Mouse (Mus musculus): Measurements from ENCODE around the gene Rpp21. TPM values are rescaled to one million over a fixed set of nuclear protein-coding genes. Genes with fewer than 3 reads are reported as not detected.

Gene Rpp21
- polyA plus RNA-seq (2012; ENCODE audit: insufficient read depth, insufficient read length, low replicate concordance, missing spikeins): not detected in 2 replicates

DNA sequence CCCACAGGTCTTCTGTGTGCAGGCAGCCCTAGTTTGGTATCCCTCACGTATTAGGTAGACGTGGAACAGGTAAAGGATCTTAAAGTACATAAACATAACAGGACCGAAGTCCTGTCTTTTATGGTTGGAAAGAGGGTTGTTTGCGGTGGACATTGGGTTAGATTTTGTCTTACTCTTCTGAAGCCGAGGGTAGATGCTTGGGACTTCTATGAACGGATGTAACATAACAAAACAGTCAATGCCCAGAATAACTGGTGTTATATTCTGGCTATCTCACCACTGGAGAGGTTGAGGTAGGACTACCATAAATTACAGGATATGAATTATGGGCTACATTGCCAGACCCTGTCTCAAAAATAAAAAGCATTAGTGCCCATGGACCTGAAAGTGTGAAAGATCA, at the start of gene Rpp21:
TSS of gene Rpp21 (minus strand) at position 101 of the 400 bp plus-strand sequence.
- peak within 1 kb of the TSS; percentile 84 for H3K4me3 ChIP-seq (ENCODE audit: insufficient read depth, low read depth, low read length)
- WGBS: 42% methylated on average over 6 of the region's 6 CpGs

DNA sequence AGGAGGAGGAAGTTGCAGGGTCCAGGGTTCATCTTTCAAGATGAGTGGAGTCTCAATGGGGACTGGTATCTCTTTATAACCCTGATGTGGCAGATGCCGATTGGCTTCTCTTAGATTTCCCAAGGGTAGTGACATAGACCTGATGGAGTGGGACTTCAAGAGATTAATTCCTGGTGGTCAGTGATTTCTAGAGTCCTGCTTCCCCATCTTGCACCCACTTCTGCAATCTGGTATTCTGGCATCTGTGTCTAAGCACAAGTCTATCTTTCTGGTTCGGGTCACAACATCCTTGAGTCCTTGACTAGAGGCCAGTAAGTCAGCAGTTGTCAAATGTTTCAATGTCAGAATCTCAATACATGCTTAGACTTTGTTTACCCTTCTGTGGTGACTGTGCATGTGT, 28.5 kb upstream of the Rpp21 start, which contains the start of gene H2-M10.2:
TSS of gene H2-M10.2 (minus strand) at position 101 of the 400 bp plus-strand sequence.
- Histone ChIP-seq H3K4me1 (ENCODE audit: control insufficient read depth, insufficient read depth, low read length) (no peaks in the 10 kb centered on the region), H3K4me3 (ENCODE audit: insufficient read depth, low read depth, low read length) (no peak within 1 kb of the TSS), H3K27ac (ENCODE audit: insufficient read depth, low read depth, low read length) (no peak within 1 kb of the TSS)
- TF ChIP-seq POLR2A (IDR thresholded peaks at IDR 0.05; ENCODE audit: insufficient read depth, low read depth, low read length) (no peak), CTCF (IDR thresholded peaks at IDR 0.05; ENCODE audit: insufficient read depth, low read depth, low read length) (no peak)
- 92% methylated on average over 2 of the region's 2 CpGs for WGBS

More for the DNA sequence above, at the start of gene Rpp21:
- Histone ChIP-seq H3K4me1 (ENCODE audit: control insufficient read depth, insufficient read depth, low read length) (no peaks in the 10 kb centered on the region), H3K27ac (ENCODE audit: insufficient read depth, low read depth, low read length) (peak within 1 kb of the TSS; percentile 63; the same call in 1 of the 2 replicates)
- no peak for TF ChIP-seq POLR2A (IDR thresholded peaks at IDR 0.05; ENCODE audit: insufficient read depth, low read depth, low read length)

DNA sequence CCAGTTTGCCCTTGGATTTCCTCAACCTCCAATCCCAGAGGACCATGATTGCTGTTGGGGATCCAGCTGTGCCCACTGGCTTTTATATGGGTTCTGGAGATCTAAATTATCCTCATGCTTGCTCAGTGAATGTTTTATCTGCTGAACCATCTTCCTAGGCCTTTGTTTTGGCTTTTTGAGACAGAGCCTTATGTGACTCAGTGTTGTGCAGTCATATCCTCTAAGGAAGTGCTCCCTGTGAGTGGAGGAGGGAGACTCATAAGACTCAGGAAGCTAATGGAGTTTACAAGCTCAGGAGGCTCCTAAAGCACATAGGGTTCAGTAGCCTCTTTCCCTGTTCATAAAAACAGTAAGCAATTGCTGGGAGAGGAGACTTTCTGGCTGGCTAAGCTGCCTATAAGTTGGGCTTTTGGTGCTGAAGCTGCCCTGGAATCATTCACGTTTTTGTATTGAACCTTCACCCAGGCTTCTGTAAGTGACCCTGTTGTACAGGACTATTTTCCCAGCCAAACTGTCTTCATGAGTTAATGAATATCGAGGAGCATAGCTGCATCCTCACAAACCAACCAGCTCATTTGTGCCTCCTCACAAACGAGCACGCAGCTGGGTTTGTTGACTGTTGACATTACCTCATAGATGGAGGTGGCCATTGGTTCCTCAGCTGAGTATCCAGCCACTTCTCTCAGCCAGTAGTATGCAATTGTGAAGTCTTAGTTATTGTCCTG, 23.8 kb upstream of the Rpp21 start:
- H3K27ac ChIP-seq (ENCODE audit: insufficient read depth, low read depth, low read length): no peak overlapping the region
- no peaks in the 10 kb centered on the region for H3K4me1 ChIP-seq (ENCODE audit: control insufficient read depth, insufficient read depth, low read length)
- WGBS: 95% methylated on average over 4 of the region's 4 CpGs
- no peak overlapping the region for H3K4me3 ChIP-seq (ENCODE audit: insufficient read depth, low read depth, low read length)
- no peak for TF ChIP-seq CTCF (IDR thresholded peaks at IDR 0.05; ENCODE audit: insufficient read depth, low read depth, low read length)
- no peak for TF ChIP-seq POLR2A (IDR thresholded peaks at IDR 0.05; ENCODE audit: insufficient read depth, low read depth, low read length)

DNA sequence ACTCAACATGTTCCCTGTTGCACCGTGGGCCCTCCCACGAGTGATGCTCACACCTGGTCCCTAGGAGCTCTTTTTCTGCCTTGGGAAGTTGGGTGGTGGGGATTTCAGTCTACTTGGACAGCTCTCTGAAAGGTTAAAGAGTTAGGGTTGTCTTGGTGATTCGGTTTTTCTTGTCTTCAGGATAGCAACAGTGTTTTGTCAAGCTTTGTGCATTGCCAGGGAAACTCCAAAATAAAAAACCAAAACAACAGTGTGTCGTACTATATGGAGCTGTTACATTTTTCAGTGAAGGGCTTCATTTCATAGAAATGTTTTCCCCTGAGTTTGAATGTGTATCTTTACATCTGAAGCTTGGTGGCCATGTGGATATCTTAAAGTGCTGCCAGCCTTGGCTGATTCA, 16.9 kb upstream of the Rpp21 start:
- no peak overlapping the region for H3K27ac ChIP-seq (ENCODE audit: insufficient read depth, low read depth, low read length)
- WGBS: 83% methylated on average over 4 of the region's 4 CpGs

DNA sequence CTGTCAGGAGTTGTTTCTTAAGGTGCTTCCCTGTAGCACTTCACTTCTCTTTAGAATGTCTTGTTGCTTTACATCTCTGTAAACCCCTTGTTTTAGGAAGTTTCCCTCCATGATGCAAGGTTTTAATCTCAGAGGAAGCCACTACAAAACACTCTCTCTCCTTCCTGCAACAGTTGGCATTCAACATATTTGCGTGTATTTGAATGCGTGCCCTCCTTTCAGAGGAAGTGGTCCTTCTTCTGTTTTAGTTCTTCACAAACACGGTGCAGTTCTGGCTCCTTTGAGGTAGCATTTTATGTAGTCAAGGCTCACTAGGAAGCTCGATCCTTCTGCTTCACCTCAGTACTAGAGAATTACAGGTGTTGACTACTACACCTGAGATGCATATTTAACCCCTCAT, 15.9 kb upstream of the Rpp21 start:
- TF ChIP-seq POLR2A (IDR thresholded peaks at IDR 0.05; ENCODE audit: insufficient read depth, low read depth, low read length) (no peak), CTCF (IDR thresholded peaks at IDR 0.05; ENCODE audit: insufficient read depth, low read depth, low read length) (no peak)
- Histone ChIP-seq H3K4me1 (ENCODE audit: control insufficient read depth, insufficient read depth, low read length) (peaks cover 16% of the 10 kb centered on the region), H3K4me3 (ENCODE audit: insufficient read depth, low read depth, low read length) (no peak overlapping the region), H3K27ac (ENCODE audit: insufficient read depth, low read depth, low read length) (no peak overlapping the region)
- 69% methylated on average over 4 of the region's 4 CpGs for WGBS

More for the DNA sequence above, 16.9 kb upstream of the Rpp21 start:
- TF ChIP-seq CTCF (IDR thresholded peaks at IDR 0.05; ENCODE audit: insufficient read depth, low read depth, low read length): no peak
- no peak for TF ChIP-seq POLR2A (IDR thresholded peaks at IDR 0.05; ENCODE audit: insufficient read depth, low read depth, low read length)
- no peak overlapping the region for H3K4me3 ChIP-seq (ENCODE audit: insufficient read depth, low read depth, low read length)
- peaks cover 16% of the 10 kb centered on the region for H3K4me1 ChIP-seq (ENCODE audit: control insufficient read depth, insufficient read depth, low read length)

DNA sequence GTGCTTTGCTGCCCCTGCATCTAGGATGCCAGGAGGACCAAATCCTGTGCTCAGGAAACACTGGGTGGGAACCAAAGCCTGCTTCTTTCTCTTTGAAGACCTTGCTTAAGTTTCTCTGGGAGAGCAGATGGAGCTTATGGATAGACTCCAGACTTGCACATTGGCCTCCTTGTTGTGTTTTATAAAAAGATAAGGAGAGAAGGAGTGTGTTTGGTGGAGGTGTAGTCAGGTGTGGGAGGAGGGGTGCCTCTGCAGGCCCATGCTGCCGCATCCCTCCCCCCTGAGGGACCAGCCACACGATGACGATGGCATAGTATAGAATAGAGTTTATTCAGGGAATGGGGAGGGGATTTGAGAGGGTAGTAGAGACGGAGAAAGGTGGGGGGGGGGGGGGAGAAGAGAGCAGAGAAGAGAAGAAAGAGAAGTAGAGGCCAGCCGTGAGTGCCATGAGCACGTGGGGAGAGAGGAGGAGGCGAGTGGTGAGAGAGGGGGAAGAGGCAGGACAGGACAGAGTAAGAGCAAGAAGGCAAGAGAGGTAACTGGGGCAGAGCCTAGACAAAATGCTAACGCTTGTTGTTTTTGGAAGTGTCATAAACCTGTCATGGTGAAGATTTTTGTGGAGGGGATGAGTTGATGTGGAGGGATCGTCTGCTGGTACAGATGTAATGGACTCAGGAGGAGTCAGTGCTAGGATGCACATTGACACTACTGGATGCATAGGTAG, 14.9 kb upstream of the Rpp21 start:
- H3K4me1 ChIP-seq (ENCODE audit: control insufficient read depth, insufficient read depth, low read length): peaks cover 16% of the 10 kb centered on the region
- 67% methylated on average over 9 of the region's 9 CpGs for WGBS
- no peak overlapping the region for H3K27ac ChIP-seq (ENCODE audit: insufficient read depth, low read depth, low read length)
- TF ChIP-seq POLR2A (IDR thresholded peaks at IDR 0.05; ENCODE audit: insufficient read depth, low read depth, low read length) (no peak), CTCF (IDR thresholded peaks at IDR 0.05; ENCODE audit: insufficient read depth, low read depth, low read length) (no peak)
- H3K4me3 ChIP-seq (ENCODE audit: insufficient read depth, low read depth, low read length): peak overlapping the region; percentile 81

DNA sequence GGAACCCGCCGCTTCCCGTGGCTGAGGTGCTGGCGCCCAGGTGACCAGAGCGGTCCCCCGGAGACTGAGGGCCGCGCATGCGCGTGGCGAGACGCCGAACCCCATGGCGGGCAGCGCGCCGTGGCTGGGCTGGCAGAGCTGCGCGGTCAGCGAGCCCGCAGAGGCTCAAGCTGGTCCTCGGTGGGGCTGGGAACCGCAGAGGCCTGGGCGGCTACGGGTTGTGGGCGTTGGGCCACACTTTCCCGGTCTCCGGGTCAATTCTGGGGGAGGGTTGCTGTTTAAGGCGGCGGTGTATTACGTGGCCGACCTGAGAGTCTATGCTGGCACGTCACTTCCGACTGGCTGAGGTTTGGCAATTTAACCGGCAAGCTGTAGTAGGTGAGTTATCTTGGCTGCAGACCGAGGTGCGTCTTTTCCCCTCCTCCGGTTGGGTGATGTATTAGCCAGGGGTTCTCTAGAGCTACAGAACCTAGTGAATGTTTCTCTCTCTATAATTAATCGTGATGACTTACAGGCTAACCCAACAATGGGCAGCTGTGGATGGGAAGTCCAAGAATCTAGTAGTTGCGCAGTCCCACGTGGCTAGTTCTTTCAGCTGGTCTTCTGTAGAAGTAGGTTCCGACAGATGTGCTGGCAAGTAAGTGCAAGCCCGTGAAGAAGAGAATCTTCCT, 13.9 kb upstream of the Rpp21 start, which contains the start of gene Trim39:
TSS of gene Trim39 (minus strand) at position 662 of the 671 bp plus-strand sequence.
- WGBS: under 1% methylated on average over 42 of the region's 43 CpGs
- H3K27ac ChIP-seq (ENCODE audit: insufficient read depth, low read depth, low read length): peak within 1 kb of the TSS; percentile 91
- no peak for TF ChIP-seq CTCF (IDR thresholded peaks at IDR 0.05; ENCODE audit: insufficient read depth, low read depth, low read length)
- no peak; the same call in 1 of the 2 replicates for TF ChIP-seq POLR2A (IDR thresholded peaks at IDR 0.05; ENCODE audit: insufficient read depth, low read depth, low read length)
- peaks cover 16% of the 10 kb centered on the region for H3K4me1 ChIP-seq (ENCODE audit: control insufficient read depth, insufficient read depth, low read length)
- H3K4me3 ChIP-seq (ENCODE audit: insufficient read depth, low read depth, low read length): peak within 1 kb of the TSS; percentile 81

DNA sequence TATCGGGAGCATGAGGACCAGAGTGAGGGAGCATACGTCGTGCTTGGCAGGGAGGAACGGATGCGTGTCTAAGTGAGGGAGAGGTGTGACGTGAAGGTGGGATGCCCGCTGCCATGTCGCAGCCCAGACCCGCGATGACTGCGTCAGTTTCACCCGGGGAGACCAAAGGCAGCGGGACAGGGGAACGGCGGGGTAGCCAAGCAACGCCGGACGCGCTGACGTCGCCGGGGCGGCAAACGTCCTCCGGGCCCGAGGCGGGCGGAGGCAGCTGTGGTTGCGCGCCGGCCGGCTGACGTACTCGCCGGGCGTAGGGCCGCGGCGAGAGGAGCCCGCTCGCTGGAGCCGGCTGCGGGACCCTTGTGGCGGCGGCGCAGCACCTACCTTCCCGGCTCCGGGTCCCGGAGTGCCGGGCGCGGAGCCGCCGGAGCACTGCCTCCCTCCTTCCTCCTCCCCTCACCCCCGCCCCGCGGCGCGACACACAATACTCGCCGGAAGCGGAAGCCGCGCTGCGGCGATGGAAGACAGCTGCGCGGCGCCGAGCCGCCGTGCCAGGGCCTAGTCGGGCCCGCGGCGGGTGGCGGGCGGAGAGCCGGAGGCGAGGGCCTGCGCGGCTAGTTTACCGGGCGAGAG, 13.2 kb upstream of the Rpp21 start:
- under 1% methylated on average over 80 of the region's 84 CpGs for WGBS
- peaks cover 16% of the 10 kb centered on the region for H3K4me1 ChIP-seq (ENCODE audit: control insufficient read depth, insufficient read depth, low read length)
- peak overlapping the region; percentile 81 for H3K4me3 ChIP-seq (ENCODE audit: insufficient read depth, low read depth, low read length)
- peak overlapping the region; percentile 91 for H3K27ac ChIP-seq (ENCODE audit: insufficient read depth, low read depth, low read length)
- TF ChIP-seq CTCF (IDR thresholded peaks at IDR 0.05; ENCODE audit: insufficient read depth, low read depth, low read length) (no peak), POLR2A (IDR thresholded peaks at IDR 0.05; ENCODE audit: insufficient read depth, low read depth, low read length) (peak; percentile 87)
